Mouse (Mus musculus) midbrain, embryonic 10.5 days (tissue): Measurements from ENCODE around the gene Plxna4. TPM values are rescaled to one million over a fixed set of nuclear protein-coding genes. Genes with fewer than 3 reads are reported as not detected.

Experiments
- DNase-seq: peaks from one replicate; pipeline ENCODE4 v3.0.0-alpha.2; 2017; ENCODE audit warnings: low spot score
- H3K27ac ChIP-seq: fragments of 300-500 bp; sonication (generic); replicated peaks from 2 replicates; pipeline ENCODE4 v1.5.1; 2016; ENCODE audit warnings: mild to moderate bottlenecking
- H3K27me3 ChIP-seq: fragments of 300-500 bp; sonication (generic); 2 replicates; pipeline ENCODE4 v1.6.1; 2016; ENCODE audit warnings: low read depth, mild to moderate bottlenecking; ENCODE audit not compliant: poor library complexity, severe bottlenecking
- H3K36me3 ChIP-seq: fragments of 300-500 bp; sonication (generic); 2 replicates; pipeline ENCODE4 v1.6.1; 2016; ENCODE audit warnings: mild to moderate bottlenecking, moderate library complexity
- H3K4me1 ChIP-seq: fragments of 300-500 bp; sonication (generic); 2 replicates; pipeline ENCODE4 v1.6.1; 2016
- H3K4me3 ChIP-seq: fragments of 300-500 bp; sonication (generic); 2 replicates; pipeline ENCODE4 v1.5.1; 2016; ENCODE audit warnings: mild to moderate bottlenecking, moderate library complexity
- H3K9me3 ChIP-seq: fragments of 300-500 bp; sonication (generic); replicated peaks from 2 replicates; pipeline ENCODE4 v1.6.1; 2016; ENCODE audit warnings: mild to moderate bottlenecking
- WGBS: fragments of 180-500 bp; shearing (Covaris S2); methylation state at CpG from one replicate; pipeline ENCODE4 v1.1.7; 2016; 5-methylcytosine and 5-hydroxymethylcytosine counted together
- polyA plus RNA-seq: library from polyadenylated mRNA; unstranded; fragments of >200 nt; fragmentation: Nextera tagmentation; extraction: Ambion mirVana; gene quantifications from 2 replicates; pipeline ENCODE4 v1.2.1, GENCODE M21; 2016

Gene Plxna4
- polyA plus RNA-seq, 1 experiment from 2014 or later: 1.2 TPM

DNA sequence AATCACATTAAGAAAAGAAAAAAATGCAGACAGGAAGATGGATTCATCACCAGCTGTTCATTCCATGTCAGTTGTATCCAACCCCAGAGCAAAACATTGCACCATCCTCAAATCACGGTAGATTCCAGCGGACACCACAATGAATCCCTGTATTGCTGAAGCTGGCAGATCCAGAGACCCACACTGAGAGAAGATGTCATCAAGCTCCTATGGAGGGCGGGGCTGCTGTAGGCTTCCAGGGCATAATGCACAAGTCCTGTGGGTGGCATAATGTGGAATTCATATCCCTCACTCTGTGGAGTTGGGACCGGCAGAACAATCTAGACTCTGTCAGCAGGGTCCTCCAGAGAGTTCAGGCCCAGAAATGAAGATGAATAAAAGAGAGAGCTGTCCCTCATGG, 278.8 kb downstream of the Plxna4 start:
- Histone ChIP-seq H3K4me1 (no peaks in the 10 kb centered on the region), H3K27ac (no peak overlapping the region), H3K4me3 (no peak overlapping the region), H3K9me3 (no peaks in the 10 kb centered on the region), H3K27me3 (no peaks in the 10 kb centered on the region), H3K36me3 (no peaks in the 10 kb centered on the region)
- WGBS: 92% methylated on average over 4 of the region's 4 CpGs
- DNase-seq: no peak

DNA sequence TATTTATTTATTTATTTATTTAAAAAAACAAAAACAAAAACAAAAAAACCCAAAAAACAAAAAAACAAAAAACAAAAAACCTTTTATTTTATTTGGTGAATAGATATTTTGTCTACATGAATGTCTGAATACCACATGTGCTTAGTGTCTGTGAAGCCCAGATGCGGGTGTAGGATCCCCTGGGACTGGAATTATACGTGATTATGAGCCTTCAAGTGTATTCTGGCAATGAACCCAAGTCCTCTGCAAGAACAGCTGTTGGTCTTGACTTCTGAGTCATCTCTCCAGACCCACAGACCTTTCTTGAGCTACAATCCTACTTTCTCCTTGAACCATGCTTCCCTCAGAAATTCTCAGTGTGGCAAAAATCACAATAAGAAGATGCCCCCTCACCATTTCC, 287.4 kb downstream of the Plxna4 start:
- WGBS: 72% methylated on average over 2 of the region's 2 CpGs
- no peak overlapping the region for H3K27ac ChIP-seq

DNA sequence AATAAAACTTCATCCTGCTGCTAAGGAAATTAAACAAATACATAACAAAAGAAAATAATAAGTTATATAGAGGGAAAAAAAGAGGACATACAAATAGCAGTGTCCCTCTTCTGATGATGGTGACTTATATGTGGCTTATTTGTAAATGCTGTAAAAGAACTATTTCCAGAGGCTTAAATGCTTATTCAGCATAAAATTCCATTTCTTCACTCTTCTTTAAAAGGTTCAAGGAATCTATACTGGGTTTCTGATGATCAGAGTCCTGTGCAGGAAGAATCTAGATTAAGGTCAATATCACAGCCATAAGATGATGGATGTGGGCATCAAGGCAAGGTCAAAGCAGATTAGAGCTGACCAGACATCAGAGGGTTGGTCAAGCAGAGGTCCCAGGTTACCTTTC, 306.5 kb downstream of the Plxna4 start:
- Histone ChIP-seq H3K36me3 (no peaks in the 10 kb centered on the region), H3K9me3 (no peaks in the 10 kb centered on the region), H3K27me3 (no peaks in the 10 kb centered on the region), H3K27ac (no peak overlapping the region), H3K4me3 (no peak overlapping the region), H3K4me1 (no peaks in the 10 kb centered on the region)
- DNase-seq: no peak

More for the DNA sequence above, 287.4 kb downstream of the Plxna4 start:
- no peaks in the 10 kb centered on the region for H3K4me1 ChIP-seq
- no peak for DNase-seq
- H3K36me3 ChIP-seq: no peaks in the 10 kb centered on the region
- H3K4me3 ChIP-seq: no peak overlapping the region
- H3K9me3 ChIP-seq: no peaks in the 10 kb centered on the region
- no peaks in the 10 kb centered on the region for H3K27me3 ChIP-seq

DNA sequence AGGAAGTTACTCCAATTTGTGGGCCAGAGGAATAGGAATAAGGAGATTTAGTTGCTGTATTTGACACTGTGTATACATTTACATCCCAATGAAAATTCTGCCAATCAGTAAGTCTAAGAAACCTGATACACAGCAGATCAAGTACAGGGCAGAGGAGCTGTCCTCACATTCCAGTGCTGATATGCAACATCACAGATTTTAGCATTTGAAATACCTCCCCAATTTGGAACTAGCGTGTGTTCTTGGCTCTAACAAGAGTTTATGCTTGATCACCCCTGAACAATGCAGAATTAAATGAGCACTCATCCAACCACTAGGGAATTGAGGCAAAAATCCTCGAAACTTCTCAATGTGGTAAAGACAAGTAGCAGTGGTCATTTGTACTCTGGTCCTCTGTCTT, 307.3 kb downstream of the Plxna4 start:
- DNase-seq: no peak
- Histone ChIP-seq H3K27me3 (no peaks in the 10 kb centered on the region), H3K4me1 (no peaks in the 10 kb centered on the region), H3K4me3 (no peak overlapping the region), H3K27ac (no peak overlapping the region), H3K36me3 (no peaks in the 10 kb centered on the region), H3K9me3 (no peaks in the 10 kb centered on the region)
- 39% methylated on average over 2 of the region's 2 CpGs for WGBS

DNA sequence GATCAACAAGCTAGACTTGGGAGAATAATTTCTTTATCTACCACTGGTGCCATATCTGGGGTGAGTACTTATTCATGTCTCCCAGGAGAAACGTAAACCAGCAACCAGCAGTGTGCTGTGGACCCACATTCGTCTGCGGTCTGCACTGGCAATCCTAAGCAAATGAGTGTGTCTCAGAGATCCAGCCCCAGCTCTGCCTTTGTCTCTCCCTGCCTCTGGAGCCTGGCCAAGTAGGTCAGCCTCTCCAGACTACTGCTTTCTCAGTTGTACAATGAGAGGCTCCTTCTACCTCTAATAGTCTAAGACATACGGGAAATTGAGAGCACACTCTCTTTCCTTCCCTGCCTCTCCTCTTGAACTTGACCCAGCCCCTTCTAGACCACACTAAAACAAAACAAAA, 316.5 kb downstream of the Plxna4 start:
- WGBS: 92% methylated on average over 4 of the region's 4 CpGs
- Histone ChIP-seq H3K9me3 (no peaks in the 10 kb centered on the region), H3K4me1 (no peaks in the 10 kb centered on the region), H3K36me3 (no peaks in the 10 kb centered on the region), H3K27ac (no peak overlapping the region), H3K4me3 (no peak overlapping the region), H3K27me3 (no peaks in the 10 kb centered on the region)
- DNase-seq: no peak

DNA sequence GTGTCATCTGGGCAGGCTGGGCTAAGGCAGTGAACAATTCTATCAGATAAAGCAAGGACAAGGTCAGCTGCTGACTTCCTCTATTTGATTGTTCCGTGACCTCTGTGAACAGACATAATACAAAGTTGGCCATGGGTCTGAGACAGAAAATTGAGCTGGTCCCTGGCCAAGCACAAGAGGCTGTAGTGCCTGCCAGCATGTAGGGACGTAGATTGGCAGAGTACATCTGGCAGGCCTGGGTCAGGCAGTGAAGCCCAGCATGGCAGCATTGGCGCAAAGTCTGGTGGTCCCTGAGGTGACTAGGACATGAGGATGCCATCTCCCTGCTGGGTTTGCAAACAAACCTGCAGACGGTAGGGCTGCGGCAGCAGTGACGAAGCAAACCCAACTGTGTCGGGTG, 321.9 kb downstream of the Plxna4 start:
- no peaks in the 10 kb centered on the region for H3K9me3 ChIP-seq
- no peaks in the 10 kb centered on the region for H3K27me3 ChIP-seq
- no peaks in the 10 kb centered on the region for H3K36me3 ChIP-seq
- no peak for DNase-seq
- peaks cover 6% of the 10 kb centered on the region for H3K4me1 ChIP-seq
- no peak overlapping the region for H3K27ac ChIP-seq
- no peak overlapping the region for H3K4me3 ChIP-seq
- 88% methylated on average over 7 of the region's 7 CpGs for WGBS

DNA sequence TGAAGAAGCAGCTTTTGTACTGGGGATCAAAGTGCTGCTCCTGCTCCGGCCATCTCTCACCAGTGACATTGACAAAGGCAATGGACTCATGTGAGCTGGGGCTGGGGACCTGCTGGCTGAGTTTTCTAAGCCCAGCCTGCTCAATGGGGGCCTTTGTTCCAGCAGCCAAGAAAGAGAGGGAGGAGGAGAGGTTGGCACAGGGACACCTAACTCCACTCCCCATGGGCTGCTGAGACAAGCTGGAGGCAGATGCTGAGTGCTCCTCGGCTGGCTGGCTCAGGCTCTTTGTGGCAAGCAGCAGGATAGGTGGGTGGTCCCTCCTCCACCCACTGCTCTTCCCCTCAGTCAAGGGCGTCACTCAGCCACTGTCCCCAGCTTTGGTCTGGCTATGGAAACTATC, 326.7 kb downstream of the Plxna4 start:
- H3K27ac ChIP-seq: peak overlapping the region; percentile 7; the same call in 1 of the 2 replicates
- H3K4me3 ChIP-seq: no peak overlapping the region
- no peaks in the 10 kb centered on the region for H3K36me3 ChIP-seq
- peak; percentile 14 for DNase-seq
- H3K27me3 ChIP-seq: no peaks in the 10 kb centered on the region
- H3K9me3 ChIP-seq: no peaks in the 10 kb centered on the region
- WGBS: 20% methylated on average over 3 of the region's 3 CpGs
- H3K4me1 ChIP-seq: peaks cover 15% of the 10 kb centered on the region

DNA sequence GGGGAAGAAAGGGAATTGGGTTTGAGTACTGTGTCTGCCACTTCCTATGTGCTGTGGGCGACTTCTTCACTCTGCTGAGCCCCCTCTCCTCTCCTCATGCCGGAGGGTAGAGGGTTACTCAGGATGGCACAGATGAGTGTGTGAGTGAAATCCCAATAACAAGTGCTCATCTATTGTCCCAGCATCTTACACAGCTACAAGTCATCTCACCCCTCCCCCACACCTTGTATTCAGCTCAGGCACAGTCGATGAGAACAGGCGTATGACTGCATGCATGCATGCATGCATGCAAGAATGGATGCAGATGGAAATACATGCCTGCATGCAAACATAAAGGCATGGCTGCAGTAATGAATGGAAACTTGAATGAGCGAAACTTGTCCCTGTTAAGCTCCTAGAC, 327.7 kb downstream of the Plxna4 start:
- Histone ChIP-seq H3K4me3 (no peak overlapping the region), H3K9me3 (no peaks in the 10 kb centered on the region), H3K36me3 (no peaks in the 10 kb centered on the region), H3K4me1 (peaks cover 15% of the 10 kb centered on the region), H3K27me3 (no peaks in the 10 kb centered on the region), H3K27ac (no peak overlapping the region)
- DNase-seq: no peak
- WGBS: 87% methylated on average over 5 of the region's 5 CpGs

DNA sequence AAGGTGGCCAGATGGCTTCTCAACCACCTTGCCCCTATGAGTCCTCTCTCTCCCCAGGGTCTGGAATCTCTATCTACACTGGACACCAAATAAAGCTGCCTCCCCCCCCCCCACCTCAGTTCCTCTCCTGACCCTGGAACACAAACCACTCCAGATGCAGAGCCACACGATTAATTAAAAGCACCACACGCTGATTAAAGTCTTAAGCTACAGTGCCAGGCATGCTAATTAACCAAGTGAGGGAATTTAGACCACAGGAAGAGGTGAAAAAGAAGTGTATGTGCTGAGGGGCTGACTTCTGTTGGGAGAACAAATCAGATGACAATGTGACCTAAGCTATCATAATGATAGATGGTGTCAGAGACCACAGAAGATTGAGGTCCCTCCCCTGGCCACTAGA, 332.8 kb downstream of the Plxna4 start:
- H3K4me3 ChIP-seq: no peak overlapping the region
- whole genome bisulfite sequencing: 69% methylated on average over 2 of the region's 2 CpGs
- DNase-seq: no peak
- peaks cover under 1% of the 10 kb centered on the region for H3K4me1 ChIP-seq
- no peaks in the 10 kb centered on the region for H3K27me3 ChIP-seq
- H3K9me3 ChIP-seq: no peaks in the 10 kb centered on the region
- H3K27ac ChIP-seq: no peak overlapping the region
- H3K36me3 ChIP-seq: no peaks in the 10 kb centered on the region

DNA sequence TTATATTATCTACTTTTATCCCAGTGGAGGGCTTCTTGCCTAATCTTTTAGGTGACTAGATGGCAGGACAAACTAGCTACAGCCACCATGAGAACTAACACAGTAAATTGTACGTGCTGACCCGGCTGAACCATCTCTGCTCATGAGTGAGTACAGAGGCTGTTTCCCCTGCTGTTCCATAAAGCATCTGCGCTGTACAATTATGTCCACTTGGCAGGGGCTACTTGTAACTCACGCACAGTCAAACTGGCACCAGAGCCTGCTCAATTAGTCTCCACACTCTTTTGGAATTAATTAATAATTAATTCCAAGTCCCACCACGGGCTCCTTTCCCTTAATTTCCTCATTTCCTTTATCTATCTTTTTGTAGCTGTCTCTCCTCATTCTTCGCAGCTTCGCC, 335.8 kb downstream of the Plxna4 start:
- no peaks in the 10 kb centered on the region for H3K27me3 ChIP-seq
- no peak overlapping the region for H3K27ac ChIP-seq
- no peak overlapping the region for H3K4me3 ChIP-seq
- no peaks in the 10 kb centered on the region for H3K9me3 ChIP-seq
- H3K4me1 ChIP-seq: no peaks in the 10 kb centered on the region
- no peak for DNase-seq
- 92% methylated on average over 7 of the region's 7 CpGs for WGBS
- no peaks in the 10 kb centered on the region for H3K36me3 ChIP-seq

DNA sequence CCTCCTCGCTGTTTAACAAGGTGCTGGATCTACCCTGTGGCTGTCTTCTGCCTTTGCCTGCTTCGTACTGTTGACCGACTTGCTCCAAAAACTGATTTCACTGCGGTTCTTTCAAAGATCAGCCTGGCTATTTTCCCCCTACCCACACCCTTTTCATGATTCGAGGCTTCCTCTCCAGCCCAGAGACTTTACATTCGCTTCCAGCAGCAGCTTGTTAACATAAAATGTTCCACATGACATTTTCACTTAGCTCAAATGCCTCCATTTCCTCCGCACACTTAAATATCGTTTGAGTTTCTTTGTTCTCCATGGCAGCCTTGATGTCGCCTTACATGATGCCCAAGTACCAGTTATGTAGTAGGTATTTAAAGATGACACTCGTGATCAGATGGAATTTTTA, 336.3 kb downstream of the Plxna4 start:
- no peaks in the 10 kb centered on the region for H3K27me3 ChIP-seq
- DNase-seq: no peak
- H3K9me3 ChIP-seq: no peaks in the 10 kb centered on the region
- H3K36me3 ChIP-seq: no peaks in the 10 kb centered on the region
- H3K4me3 ChIP-seq: no peak overlapping the region
- H3K4me1 ChIP-seq: no peaks in the 10 kb centered on the region
- WGBS: 92% methylated on average over 10 of the region's 10 CpGs
- H3K27ac ChIP-seq: no peak overlapping the region

DNA sequence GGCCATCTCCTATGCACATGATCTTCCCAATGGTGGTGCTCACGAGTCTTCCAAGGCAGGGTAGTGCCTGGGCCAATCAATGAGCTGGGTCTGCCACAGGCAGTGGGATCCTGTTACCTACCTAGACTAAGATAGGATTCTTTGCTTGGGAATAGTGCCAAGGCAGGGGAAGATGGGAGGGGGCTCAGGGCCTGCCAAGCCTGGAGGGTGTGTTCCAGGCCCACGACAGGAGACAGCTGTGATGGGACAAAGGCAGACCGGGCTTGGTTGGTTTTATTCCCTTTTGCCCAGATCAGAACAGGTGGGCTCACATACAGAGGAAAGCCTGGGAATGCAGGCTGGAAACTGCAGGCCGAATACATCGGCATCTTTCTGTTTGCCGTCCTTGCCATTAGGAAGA, 342.0 kb downstream of the Plxna4 start:
- H3K4me3 ChIP-seq: no peak overlapping the region
- H3K36me3 ChIP-seq: no peaks in the 10 kb centered on the region
- no peak for DNase-seq
- no peaks in the 10 kb centered on the region; the same call in 1 of the 2 replicates for H3K27me3 ChIP-seq
- 77% methylated on average over 6 of the region's 6 CpGs for WGBS
- peaks cover 9% of the 10 kb centered on the region; the same call in 1 of the 2 replicates for H3K4me1 ChIP-seq
- no peak overlapping the region for H3K27ac ChIP-seq
- no peaks in the 10 kb centered on the region for H3K9me3 ChIP-seq

DNA sequence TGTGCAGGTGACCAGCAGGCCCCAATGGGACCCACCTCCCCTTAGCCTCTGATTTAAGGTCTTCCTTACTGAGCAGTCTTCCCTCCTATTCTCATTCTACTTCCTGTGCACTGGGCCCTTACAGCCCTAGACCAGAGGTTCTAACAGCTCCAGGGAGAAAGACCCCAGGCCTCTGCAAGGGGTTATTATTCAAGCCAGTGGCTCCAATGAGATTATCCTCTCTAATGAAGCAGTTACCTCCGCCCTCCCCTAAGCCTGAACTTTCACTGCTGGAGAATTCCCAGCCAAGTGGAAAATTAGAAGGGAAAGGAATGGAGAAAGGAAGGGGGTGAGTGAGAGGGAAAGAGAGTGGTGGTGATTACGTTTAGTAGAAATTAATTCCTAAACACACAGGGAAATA, 345.0 kb downstream of the Plxna4 start:
- no peak overlapping the region for H3K27ac ChIP-seq
- H3K9me3 ChIP-seq: no peaks in the 10 kb centered on the region
- H3K4me1 ChIP-seq: peaks cover 9% of the 10 kb centered on the region; the same call in 1 of the 2 replicates
- WGBS: 16% methylated on average over 2 of the region's 2 CpGs
- H3K4me3 ChIP-seq: no peak overlapping the region
- no peaks in the 10 kb centered on the region; the same call in 1 of the 2 replicates for H3K27me3 ChIP-seq
- no peak for DNase-seq
- H3K36me3 ChIP-seq: no peaks in the 10 kb centered on the region

DNA sequence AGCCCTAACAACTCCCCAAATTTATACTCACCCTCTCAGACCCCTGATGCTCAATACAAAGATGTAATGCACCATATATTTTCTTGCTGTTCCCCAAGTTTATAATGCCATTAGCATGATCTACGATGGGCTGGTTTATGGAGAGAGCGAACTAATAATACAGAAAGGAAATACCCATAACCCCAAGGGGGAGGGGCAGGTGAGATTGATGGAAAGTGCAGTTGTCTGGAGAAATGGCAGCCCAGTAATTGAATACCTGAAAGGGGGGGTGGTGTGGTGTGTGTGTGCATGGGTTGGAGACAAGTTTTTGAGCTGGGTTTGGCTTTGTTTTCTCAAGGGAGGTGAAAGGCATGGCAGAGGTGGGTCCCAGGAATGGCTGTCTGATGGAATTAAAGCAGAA, 356.6 kb downstream of the Plxna4 start:
- no peaks in the 10 kb centered on the region for H3K36me3 ChIP-seq
- H3K9me3 ChIP-seq: no peaks in the 10 kb centered on the region
- no peak overlapping the region for H3K27ac ChIP-seq
- no peak for DNase-seq
- peaks cover 4% of the 10 kb centered on the region for H3K4me1 ChIP-seq
- no peak overlapping the region for H3K4me3 ChIP-seq
- H3K27me3 ChIP-seq: no peaks in the 10 kb centered on the region
- 88% methylated on average over 2 of the region's 2 CpGs for WGBS
